Mouse (Mus musculus) lung, embryonic 16.5 days (tissue): ENCODE measurements around the gene Cmtm5. TPM values are rescaled to one million over a fixed set of nuclear protein-coding genes. Genes with fewer than 3 reads are reported as not detected.
"Not testable (repeated sequence)": the region's sequence is repeated elsewhere in the genome, so short reads cannot be mapped to it uniquely, and the experiment has no call there.

Experiments used
- ATAC-seq: fragments of 200-750 bp; cut with Nextera tagmentation; 2 replicates; pipeline ENCODE4 v1.8.0; 2017; ENCODE audit warnings: low read depth, mild to moderate bottlenecking, moderate library complexity
- H3K27ac ChIP-seq: fragments of 300-500 bp; sonication (generic); 2 replicates; pipeline ENCODE4 v1.5.1; 2014; ENCODE audit warnings: mild to moderate bottlenecking, control low read depth, low read length
- H3K27me3 ChIP-seq: fragments of 300-500 bp; sonication (generic); 2 replicates; pipeline ENCODE4 v1.6.1; 2014; ENCODE audit warnings: low read depth, low read length, mixed read lengths; ENCODE audit not compliant: control insufficient read depth, insufficient read depth
- H3K36me3 ChIP-seq: fragments of 300-500 bp; sonication (generic); 2 replicates; pipeline ENCODE4 v1.6.1; 2014; ENCODE audit warnings: low read length; ENCODE audit not compliant: control insufficient read depth, insufficient read depth
- H3K4me1 ChIP-seq: fragments of 300-500 bp; sonication (generic); replicated peaks from 2 replicates; pipeline ENCODE4 v1.6.1; 2014; ENCODE audit warnings: low read length, mixed read lengths; ENCODE audit not compliant: control insufficient read depth, insufficient read depth
- H3K4me2 ChIP-seq: fragments of 300-500 bp; sonication (generic); 2 replicates; pipeline ENCODE4 v1.6.1; 2014; ENCODE audit warnings: low read depth, low read length, control low read depth
- H3K4me3 ChIP-seq: fragments of 300-500 bp; sonication (generic); 2 replicates; pipeline ENCODE4 v1.5.1; 2014; ENCODE audit warnings: mild to moderate bottlenecking, low read length, control low read depth
- H3K9ac ChIP-seq: fragments of 300-500 bp; sonication (generic); 2 replicates; pipeline ENCODE4 v1.6.1; 2014; ENCODE audit warnings: low read length, control low read depth
- H3K9me3 ChIP-seq: fragments of 300-500 bp; sonication (generic); 2 replicates; pipeline ENCODE4 v1.6.1; 2016; ENCODE audit warnings: low read length; ENCODE audit not compliant: control insufficient read depth
- WGBS: fragments of 180-500 bp; shearing (Covaris S2); extraction: QIAGEN DNeasy Blood & Tissue Kit; methylation state at CpG from one replicate; pipeline ENCODE4 v1.1.7; 2014; 5-methylcytosine and 5-hydroxymethylcytosine counted together
- polyA plus RNA-seq: library from polyadenylated mRNA; unstranded; fragments of >200 nt; fragmentation: Nextera tagmentation; extraction: Ambion mirVana; gene quantifications from 2 replicates; pipeline ENCODE4 v1.2.1, GENCODE M21; 2015

Gene Cmtm5
- polyA plus RNA-seq, 1 experiment from 2014 or later: 1.2 TPM

DNA sequence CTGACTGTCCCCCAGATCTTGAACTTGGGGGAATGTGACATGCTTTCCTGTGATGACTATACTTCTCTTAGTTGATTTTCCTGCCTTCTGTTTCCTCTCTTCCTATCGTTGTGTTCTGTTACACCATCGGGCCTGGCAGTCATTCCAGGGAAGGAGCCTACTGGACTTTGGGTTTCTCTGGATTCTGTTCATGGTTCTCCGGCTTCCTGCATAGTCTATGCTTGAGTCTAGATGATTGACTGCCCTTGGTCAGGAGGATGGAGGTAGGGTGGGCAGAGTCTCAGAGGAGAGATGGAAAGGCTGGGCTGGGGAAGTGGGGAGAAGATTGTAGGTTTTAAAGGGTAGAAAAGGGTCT is 4.1 kb downstream of the Cmtm5 start:
- Histone ChIP-seq H3K27me3 (no peaks in the 10 kb centered on the region), H3K4me2 (no peak overlapping the region), H3K27ac (no peak overlapping the region), H3K4me3 (no peak overlapping the region), H3K9me3 (no peaks in the 10 kb centered on the region), H3K4me1 (no peaks in the 10 kb centered on the region; the same call in 1 of the 2 replicates), H3K36me3 (no peaks in the 10 kb centered on the region), H3K9ac (no peak overlapping the region)
- no peak for ATAC-seq
- WGBS: 69% methylated on average over 3 of the region's 3 CpGs

DNA sequence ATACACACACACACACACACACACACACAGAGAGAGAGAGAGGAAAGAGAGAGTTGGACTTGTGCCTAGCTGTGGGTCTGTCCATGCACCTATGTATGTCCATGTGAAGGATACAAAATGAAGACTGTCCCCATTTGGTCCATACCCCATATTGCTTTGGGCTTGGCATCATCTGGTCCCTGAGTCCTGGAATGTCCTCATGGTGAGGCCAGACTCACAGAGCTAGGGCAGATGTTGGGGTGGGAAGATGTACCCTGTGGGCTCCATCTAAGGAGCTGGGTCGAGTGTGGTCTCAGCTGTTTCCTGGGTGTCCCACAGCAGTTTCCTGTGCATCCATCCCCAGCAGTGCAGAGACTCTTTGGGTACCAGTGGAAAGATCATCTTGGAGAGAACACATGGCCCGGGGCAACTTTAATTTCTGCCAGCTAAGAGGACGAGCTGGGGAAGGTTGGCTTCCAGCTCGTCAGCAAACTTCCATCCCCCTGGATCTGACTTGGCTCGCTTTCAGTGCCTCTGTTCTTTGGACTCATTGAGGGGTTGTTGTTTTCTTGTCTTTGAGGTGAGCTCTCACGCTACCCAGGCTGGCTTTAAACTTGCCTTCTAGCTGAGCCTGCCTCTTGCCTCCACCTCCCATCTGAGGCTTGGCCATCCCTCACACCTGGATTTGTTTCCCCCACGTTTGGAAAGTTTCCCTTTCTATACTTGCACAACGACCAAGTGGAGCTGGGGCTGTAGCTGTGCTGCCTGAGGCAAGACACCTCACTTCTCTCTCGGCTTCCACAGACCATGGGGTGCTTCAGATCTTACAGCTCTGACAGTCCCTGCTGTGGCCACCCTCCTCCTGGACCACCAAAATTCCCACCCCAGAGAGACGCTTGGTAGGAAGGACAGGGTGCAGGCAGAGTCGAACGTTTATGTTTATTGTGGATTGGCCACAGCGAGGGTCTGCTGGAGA is 5.2 kb downstream of the Cmtm5 start:
- ATAC-seq: no peak
- Histone ChIP-seq H3K4me2 (no peak overlapping the region), H3K36me3 (no peaks in the 10 kb centered on the region), H3K27me3 (no peaks in the 10 kb centered on the region), H3K9me3 (no peaks in the 10 kb centered on the region), H3K4me3 (no peak overlapping the region), H3K27ac (no peak overlapping the region), H3K9ac (no peak overlapping the region), H3K4me1 (no peaks in the 10 kb centered on the region; the same call in 1 of the 2 replicates)
- WGBS: 52% methylated on average over 13 of the region's 13 CpGs

DNA sequence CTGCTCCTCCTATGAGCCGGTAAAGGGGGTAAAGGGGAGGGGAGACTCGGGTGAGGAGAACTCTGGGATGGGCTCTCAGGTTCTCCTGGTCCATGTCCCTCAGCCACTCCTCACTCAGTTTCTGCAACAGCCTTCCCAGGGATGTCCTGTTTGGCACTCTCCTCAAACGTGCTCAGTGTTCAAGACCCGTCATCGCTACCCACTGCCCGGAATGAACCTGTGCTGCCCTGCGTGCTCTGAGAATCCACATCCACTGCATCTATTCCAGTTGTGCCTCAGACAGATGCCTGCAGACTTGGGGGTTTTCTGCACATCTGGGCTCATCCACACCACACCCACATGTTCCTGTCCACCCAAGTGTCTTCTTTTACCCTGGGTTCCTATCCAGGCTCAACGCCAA is 6.4 kb downstream of the Cmtm5 start:
- H3K4me2 ChIP-seq: no peak overlapping the region
- no peaks in the 10 kb centered on the region; the same call in 1 of the 2 replicates for H3K4me1 ChIP-seq
- no peaks in the 10 kb centered on the region for H3K9me3 ChIP-seq
- H3K27ac ChIP-seq: no peak overlapping the region
- H3K36me3 ChIP-seq: no peaks in the 10 kb centered on the region
- H3K4me3 ChIP-seq: no peak overlapping the region
- ATAC-seq: no peak
- 81% methylated on average over 8 of the region's 8 CpGs for WGBS
- H3K9ac ChIP-seq: no peak overlapping the region
- no peaks in the 10 kb centered on the region for H3K27me3 ChIP-seq

GRCm38 (mm10) chr14:54943971-54944370 is 7.9 kb downstream of the Cmtm5 start:
- no peak for ATAC-seq
- 93% methylated on average over 7 of the region's 7 CpGs for WGBS

DNA sequence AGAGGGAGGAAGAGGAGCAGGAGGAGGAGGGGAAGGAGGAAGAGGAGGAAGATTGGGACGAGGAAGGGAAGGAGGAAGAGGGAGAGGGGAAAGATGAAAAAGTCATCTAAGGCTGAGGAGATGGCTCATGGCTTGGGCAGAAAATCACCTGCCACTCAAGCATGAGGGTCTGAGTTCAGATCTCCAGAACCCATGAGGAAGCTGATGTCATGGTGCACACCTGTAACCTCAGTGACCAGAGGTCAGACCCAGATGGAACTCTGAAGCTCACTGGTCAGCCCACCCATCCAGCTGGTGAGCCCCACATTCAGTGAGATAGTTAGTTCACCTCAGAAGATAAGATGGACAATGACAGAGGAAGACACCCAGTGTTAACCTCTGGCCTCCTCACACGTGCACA is 8.9 kb downstream of the Cmtm5 start:
- ATAC-seq: no peak
- H3K9me3 ChIP-seq: no peaks in the 10 kb centered on the region
- H3K4me2 ChIP-seq: no peak overlapping the region
- H3K4me1 ChIP-seq: no peaks in the 10 kb centered on the region; the same call in 1 of the 2 replicates
- no peak overlapping the region for H3K27ac ChIP-seq
- no peaks in the 10 kb centered on the region for H3K36me3 ChIP-seq
- H3K27me3 ChIP-seq: no peaks in the 10 kb centered on the region
- WGBS: 44% methylated on average over 2 of the region's 2 CpGs
- no peak overlapping the region for H3K4me3 ChIP-seq
- H3K9ac ChIP-seq: no peak overlapping the region

More at GRCm38 (mm10) chr14:54943971-54944370, 7.9 kb downstream of the Cmtm5 start:
- no peaks in the 10 kb centered on the region; the same call in 1 of the 2 replicates for H3K4me1 ChIP-seq
- no peaks in the 10 kb centered on the region for H3K9me3 ChIP-seq
- H3K27me3 ChIP-seq: no peaks in the 10 kb centered on the region
- H3K27ac ChIP-seq: no peak overlapping the region
- H3K9ac ChIP-seq: no peak overlapping the region
- H3K4me2 ChIP-seq: no peak overlapping the region
- no peak overlapping the region for H3K4me3 ChIP-seq
- H3K36me3 ChIP-seq: no peaks in the 10 kb centered on the region

DNA sequence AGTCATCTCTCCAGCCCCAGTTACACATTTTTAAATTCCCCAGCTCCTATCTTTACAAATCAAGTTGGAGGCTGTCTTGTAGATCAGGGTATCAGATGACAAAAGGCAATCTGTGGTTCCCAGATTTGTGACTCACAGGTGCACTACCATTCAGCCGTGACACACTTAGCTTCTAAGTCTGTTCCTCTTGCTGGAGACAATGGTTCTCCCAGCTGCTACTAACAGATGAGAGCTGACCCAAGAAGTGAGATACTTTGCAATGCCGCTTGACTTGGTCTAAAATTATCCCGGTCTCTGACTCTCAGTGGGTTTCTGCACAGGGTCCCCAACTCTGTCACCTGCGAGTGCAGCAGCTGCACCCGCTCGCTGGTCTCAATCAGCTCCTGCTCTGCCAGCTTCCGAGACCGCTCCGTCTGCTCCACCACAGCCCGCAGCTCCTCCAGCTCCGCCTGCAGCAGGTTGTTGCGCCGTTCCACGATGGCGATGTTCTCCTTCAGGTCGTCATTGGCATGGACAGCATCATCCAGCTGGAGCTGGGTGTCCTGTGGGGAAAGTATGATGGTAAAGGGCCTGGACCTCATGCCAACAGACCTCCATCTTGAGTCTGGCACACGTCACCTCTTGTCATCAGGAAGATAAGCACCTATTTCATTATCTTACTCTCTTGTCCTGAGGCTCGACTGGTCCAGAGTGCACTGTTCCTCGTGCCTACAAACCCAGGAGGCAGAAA is 10.1 kb downstream of the Cmtm5 start:
- no peak overlapping the region for H3K4me2 ChIP-seq
- no peaks in the 10 kb centered on the region for H3K36me3 ChIP-seq
- H3K9ac ChIP-seq: no peak overlapping the region
- no peaks in the 10 kb centered on the region for H3K9me3 ChIP-seq
- 74% methylated on average over 19 of the region's 19 CpGs for WGBS
- no peaks in the 10 kb centered on the region for H3K27me3 ChIP-seq
- no peaks in the 10 kb centered on the region for H3K4me1 ChIP-seq
- no peak overlapping the region for H3K4me3 ChIP-seq
- H3K27ac ChIP-seq: no peak overlapping the region
- ATAC-seq: no peak

DNA sequence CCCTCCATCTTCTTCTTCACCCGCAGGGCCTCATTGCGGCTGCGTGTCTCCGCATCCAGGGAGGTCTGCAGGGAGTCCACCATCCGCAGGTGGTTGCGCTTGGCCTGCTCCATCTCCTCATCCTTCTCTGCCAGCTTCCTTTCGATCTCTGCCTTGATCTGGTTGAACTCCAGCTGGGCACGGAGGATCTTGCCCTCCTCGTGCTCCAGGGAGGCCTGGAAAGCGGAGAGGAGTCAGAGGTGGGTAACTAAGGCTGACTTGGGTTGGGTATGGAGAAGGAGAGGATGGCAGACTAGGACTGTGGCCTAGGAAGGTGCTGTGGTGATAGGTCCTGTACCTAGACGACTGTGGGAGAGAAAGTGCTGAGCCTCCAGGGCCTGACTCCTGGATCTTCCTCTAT is 10.9 kb downstream of the Cmtm5 start:
- WGBS: 79% methylated on average over 7 of the region's 11 CpGs
- not testable (repeated sequence) for H3K36me3 ChIP-seq, H3K4me3 ChIP-seq, H3K4me1 ChIP-seq, ATAC-seq, H3K27ac ChIP-seq, H3K27me3 ChIP-seq, H3K4me2 ChIP-seq, H3K9ac ChIP-seq, H3K9me3 ChIP-seq

- Histone ChIP-seq H3K27me3 (no peaks in the 10 kb centered on the region), H3K27ac (no peak overlapping the region), H3K9ac (no peak overlapping the region), H3K4me2 (no peak overlapping the region), H3K36me3 (no peaks in the 10 kb centered on the region), H3K9me3 (no peaks in the 10 kb centered on the region), H3K4me1 (no peaks in the 10 kb centered on the region), H3K4me3 (no peak overlapping the region)
- WGBS: 77% methylated on average over 9 of the region's 9 CpGs
- 0 out of 2 replicates have a peak, but pooled peaks have one; percentile 2 for ATAC-seq
Measured at GRCm38 (mm10) chr14:54948781-54949180, 12.7 kb downstream of the Cmtm5 start.

DNA sequence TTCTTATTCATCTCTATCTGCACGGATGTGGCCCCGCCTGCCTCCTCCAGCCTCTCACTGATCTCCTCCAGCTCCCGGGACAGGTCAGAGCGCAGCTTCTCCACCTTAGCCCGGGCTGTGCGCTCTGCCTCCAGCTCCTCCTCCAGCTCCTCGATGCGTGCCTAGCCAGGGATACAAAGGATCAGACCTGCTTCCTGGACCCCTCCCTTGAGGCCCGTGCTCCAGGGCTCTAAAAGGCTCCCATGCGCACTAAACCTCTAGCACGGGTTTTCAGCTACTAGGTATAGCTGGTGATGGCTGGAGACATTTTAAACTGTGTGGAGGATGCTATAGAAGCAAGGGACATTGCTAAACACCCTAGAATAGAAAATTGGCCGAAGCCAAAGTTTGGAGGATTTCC is 14.4 kb downstream of the Cmtm5 start:
- WGBS: 57% methylated on average over 12 of the region's 12 CpGs
- Histone ChIP-seq H3K9ac (no peak overlapping the region), H3K27ac (no peak overlapping the region), H3K27me3 (no peaks in the 10 kb centered on the region), H3K9me3 (no peaks in the 10 kb centered on the region), H3K4me2 (no peak overlapping the region), H3K4me3 (no peak overlapping the region), H3K36me3 (no peaks in the 10 kb centered on the region), H3K4me1 (no peaks in the 10 kb centered on the region)
- ATAC-seq: no peak
